Comparison of ENCODE assay signal across 9 mouse cellular contexts in the genomic region with DNA sequence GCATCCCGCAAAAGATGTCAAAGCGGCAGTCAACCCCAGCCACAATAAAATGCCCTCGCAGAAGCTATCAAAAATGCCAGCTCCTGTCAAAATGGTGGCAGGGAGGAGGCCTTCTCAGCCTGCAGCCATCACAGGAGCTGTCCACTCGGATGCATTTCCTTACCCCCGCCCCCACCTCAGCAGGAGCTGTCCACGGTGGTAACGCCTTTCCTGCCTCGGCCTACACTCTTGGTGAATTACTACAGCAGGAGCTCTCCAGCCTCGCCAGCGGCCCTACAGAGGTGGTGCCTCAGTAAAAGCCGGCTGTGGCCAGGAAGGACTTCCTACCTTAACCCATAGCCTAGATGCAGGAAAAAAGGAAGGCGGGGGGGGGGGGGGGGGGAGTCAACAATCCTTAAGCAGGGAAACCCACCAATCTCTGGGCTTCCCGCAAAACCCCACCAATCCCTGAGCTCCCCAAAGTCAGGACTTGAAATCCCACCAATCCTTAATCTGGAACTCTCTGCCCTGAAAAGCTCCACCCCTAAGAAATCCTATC. TPM values are rescaled to one million over a fixed set of nuclear protein-coding genes. Genes with fewer than 3 reads are reported as not detected.
DNase-seq lines count a peak whose midpoint lies in the region; ATAC-seq and TF ChIP-seq lines count a peak whose summit lies in the region.
"Had no signal": no experiment of that assay in that cellular context is flagged by ENCODE, and none has a peak within 500 bp of the region (broad histone marks: within the 10 kb centered on the region; RNA-seq: fewer than 3 reads in every experiment).

No protein-coding gene starts in this region.

- no peaks in the 10 kb centered on the region for H3K9me3 ChIP-seq in lung, embryonic 14.5 days (ENCODE audit: low read depth, low read length)
- H3K9me3 ChIP-seq in limb, embryonic 12.5 days: 0 out of 2 replicates have a peak, but pooled peaks cover 7% of the 10 kb centered on the region

- H3K27ac ChIP-seq in lung, embryonic 14.5 days (ENCODE audit: low read depth): peak overlapping the region; percentile 98
- H3K27ac ChIP-seq in limb, embryonic 12.5 days: no peak overlapping the region

- H3K27me3 ChIP-seq in lung, embryonic 14.5 days (ENCODE audit: insufficient read depth, low read length): no peaks in the 10 kb centered on the region
- no peaks in the 10 kb centered on the region for H3K27me3 ChIP-seq in limb, embryonic 12.5 days
- H3K27me3 ChIP-seq: Patski had no signal

- no peak for TF ChIP-seq CTCF in lung, embryonic 14.5 days (IDR thresholded peaks at IDR 0.05; ENCODE audit: low read depth)

- 40% methylated on average over 12 of the region's 13 CpGs for WGBS in lung, embryonic 14.5 days
- 42% methylated on average over 13 of the region's 13 CpGs for WGBS in limb, embryonic 12.5 days

- no peak overlapping the region for H3K4me3 ChIP-seq in lung, embryonic 14.5 days (ENCODE audit: low read depth, low read length)
- peak overlapping the region; percentile 66 for H3K4me3 ChIP-seq in limb, embryonic 12.5 days (replicated peaks)

- H3K4me2 ChIP-seq in lung, embryonic 14.5 days: peak overlapping the region; percentile 86; the same call in 1 of the 2 replicates
- H3K4me2 ChIP-seq in limb, embryonic 12.5 days: peak overlapping the region; percentile 13; the same call in 1 of the 2 replicates

- no peaks in the 10 kb centered on the region for H3K4me1 ChIP-seq in lung, embryonic 14.5 days (ENCODE audit: insufficient read depth)
- peaks cover 18% of the 10 kb centered on the region for H3K4me1 ChIP-seq in limb, embryonic 12.5 days (replicated peaks)

- H3K9ac ChIP-seq in lung, embryonic 14.5 days: no peak overlapping the region
- H3K9ac ChIP-seq in limb, embryonic 12.5 days (replicated peaks): no peak overlapping the region

- ATAC-seq in lung, embryonic 14.5 days (ENCODE audit: insufficient read depth): no peak
- ATAC-seq in limb, embryonic 12.5 days (ENCODE audit: insufficient number of reproducible peaks, insufficient read depth, low FRiP score, low TSS enrichment, low read depth): no peak
- ATAC-seq: Patski had no signal

- peaks cover 10% of the 10 kb centered on the region; the same call in 1 of the 2 replicates for H3K36me3 ChIP-seq in lung, embryonic 14.5 days (ENCODE audit: insufficient read depth)
- peaks cover 10% of the 10 kb centered on the region; the same call in 1 of the 2 replicates for H3K36me3 ChIP-seq in limb, embryonic 12.5 days

- peak; percentile 27 for DNase-seq in lung, embryonic 14.5 days
- no peak for DNase-seq in lung, postnatal 14 days
- DNase-seq in ES-CJ7 (ENCODE audit: low read depth, low spot score): peak; percentile 87
- DNase-seq in Muller cell, postnatal 12 days (ENCODE audit: inconsistent ontology term): peak; percentile 18
- DNase-seq in right cerebral cortex, postnatal 4 days: no peak
- no peak for DNase-seq in urinary bladder, postnatal 36 days (ENCODE audit: low spot score in 2 of 2)
- DNase-seq: kidney, adult 2 months had no signal

RNA-seq across cellular contexts. Expression of gene Rabep2, which starts 1.2 kb away (rescaled TPM):
- 33.8 and 34.5 TPM in 2 replicates for polyA plus RNA-seq in lung, embryonic 14.5 days (2014; fragmentation: Nextera tagmentation; extraction: Ambion mirVana)
- polyA plus RNA-seq in limb, embryonic 12.5 days (2016; fragmentation: Nextera tagmentation; extraction: Ambion mirVana): 37.1 and 37.7 TPM in 2 replicates

RNA-seq across cellular contexts. Expression of gene Cd19, which starts 12.7 kb away (rescaled TPM):
- not detected in 2 replicates for polyA plus RNA-seq in lung, embryonic 14.5 days (2014; fragmentation: Nextera tagmentation; extraction: Ambion mirVana)
- polyA plus RNA-seq in limb, embryonic 12.5 days (2016; fragmentation: Nextera tagmentation; extraction: Ambion mirVana): not detected in 2 replicates
- polyA plus RNA-seq: Patski had no signal

RNA-seq across cellular contexts. Expression of gene Nfatc2ip, which starts 30.9 kb away (rescaled TPM):
- 3.6 and 4.3 TPM in 2 replicates for polyA plus RNA-seq in lung, embryonic 14.5 days (2014; fragmentation: Nextera tagmentation; extraction: Ambion mirVana)
- polyA plus RNA-seq in limb, embryonic 12.5 days (2016; fragmentation: Nextera tagmentation; extraction: Ambion mirVana): 2.9 and 3.2 TPM in 2 replicates

RNA-seq across cellular contexts. Expression of gene Atp2a1, which starts 35.5 kb away (rescaled TPM):
- polyA plus RNA-seq in lung, embryonic 14.5 days (2014; fragmentation: Nextera tagmentation; extraction: Ambion mirVana): 0.32 TPM in 1 of 2 replicates, not detected in the other
- 52.5 and 54.1 TPM in 2 replicates for polyA plus RNA-seq in limb, embryonic 12.5 days (2016; fragmentation: Nextera tagmentation; extraction: Ambion mirVana)

RNA-seq across cellular contexts. Expression of gene Sh2b1, which starts 47.8 kb away (rescaled TPM):
- polyA plus RNA-seq in lung, embryonic 14.5 days (2014; fragmentation: Nextera tagmentation; extraction: Ambion mirVana): 42.0 and 46.5 TPM in 2 replicates
- 57.8 and 59.9 TPM in 2 replicates for polyA plus RNA-seq in limb, embryonic 12.5 days (2016; fragmentation: Nextera tagmentation; extraction: Ambion mirVana)

Comparison
In these comparisons a context has a peak if more than half of its experiments do, and no peak if none do; other contexts are left out.
1. DNase-seq: peak in lung, embryonic 14.5 days (single experiment), ES-CJ7 (single experiment) and Muller cell, postnatal 12 days (single experiment); none in lung, postnatal 14 days (single experiment), right cerebral cortex, postnatal 4 days (single experiment) and urinary bladder, postnatal 36 days (0 of 2).